Mouse (Mus musculus) testis, adult 2 months (tissue): ENCODE data around the gene Megf11. TPM values are rescaled to one million over a fixed set of nuclear protein-coding genes. Genes with fewer than 3 reads are reported as not detected.

Source experiments
- H3K27ac ChIP-seq: fragments of 200-500 bp; 2 replicates; pipeline ENCODE4 v1.5.1; 2012; ENCODE audit warnings: low read depth, low read length; ENCODE audit not compliant: control insufficient read depth, insufficient read depth
- H3K27me3 ChIP-seq: fragments of 200-500 bp; 2 replicates; pipeline ENCODE4 v1.6.1; 2012; ENCODE audit warnings: mild to moderate bottlenecking, low read length, moderate library complexity; ENCODE audit not compliant: control insufficient read depth, insufficient read depth
- H3K36me3 ChIP-seq: fragments of 200-500 bp; 2 replicates; pipeline ENCODE4 v1.6.1; 2012; ENCODE audit warnings: mild to moderate bottlenecking, low read length; ENCODE audit not compliant: control insufficient read depth, insufficient read depth
- H3K4me1 ChIP-seq: fragments of 200-500 bp; 2 replicates; pipeline ENCODE4 v1.6.1; 2012; ENCODE audit warnings: low read length; ENCODE audit not compliant: control insufficient read depth, insufficient read depth
- H3K4me3 ChIP-seq: fragments of 200-500 bp; 2 replicates; pipeline ENCODE4 v1.5.1; 2012; ENCODE audit warnings: low read depth, mild to moderate bottlenecking, low read length, moderate library complexity, mixed read lengths; ENCODE audit not compliant: control insufficient read depth
- CTCF ChIP-seq: fragments of 200-500 bp; IDR thresholded peaks from 2 replicates; pipeline ENCODE4 v1.5.1; 2012; ENCODE audit warnings: low read depth, mild to moderate bottlenecking, inconsistent platforms, low read length, moderate library complexity; ENCODE audit not compliant: control insufficient read depth, insufficient read depth, insufficient replicate concordance
- POLR2A ChIP-seq: fragments of 200-500 bp; IDR thresholded peaks from 2 replicates; pipeline ENCODE4 v1.6.1; 2012; ENCODE audit warnings: low read depth, mild to moderate bottlenecking, inconsistent platforms, low read length, moderate library complexity; ENCODE audit not compliant: control insufficient read depth
- polyA plus RNA-seq: library from polyadenylated mRNA; depleted of rRNA; stranded (reverse); fragments of >200 nt; gene quantifications from 2 replicates; pipeline ENCODE4 v1.2.3, GENCODE M21; 2012

Gene Megf11
- polyA plus RNA-seq, 1 experiment = 0.30 TPM

GRCm38 (mm10) chr9:64506440-64507206, 121.2 kb downstream of the Megf11 start:
- TF ChIP-seq POLR2A = no peak
- TF ChIP-seq CTCF = no peak
- H3K36me3 ChIP-seq = no peaks in the 10 kb centered on the region
- no peak overlapping the region for H3K27ac ChIP-seq
- H3K4me3 ChIP-seq = peak overlapping the region; percentile 57
- H3K4me1 ChIP-seq = no peaks in the 10 kb centered on the region
- no peaks in the 10 kb centered on the region for H3K27me3 ChIP-seq

DNA sequence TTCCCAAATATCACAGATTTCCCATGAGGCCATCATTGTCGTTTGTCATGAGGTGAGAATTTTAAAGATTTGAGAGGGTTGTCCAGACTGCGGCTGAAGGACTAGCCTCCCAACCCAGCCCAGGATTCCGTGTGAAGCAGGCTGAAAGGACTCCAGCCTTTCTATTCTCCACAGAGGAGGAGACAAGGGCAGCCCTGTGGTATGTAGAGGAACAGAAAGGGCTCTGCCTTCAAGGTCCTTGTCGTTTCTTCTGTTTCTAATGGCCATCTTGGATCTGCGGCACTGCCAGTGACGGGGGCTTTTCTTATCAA, 121.7 kb downstream of the Megf11 start:
- H3K27ac ChIP-seq = no peak overlapping the region
- no peaks in the 10 kb centered on the region for H3K4me1 ChIP-seq
- H3K36me3 ChIP-seq = no peaks in the 10 kb centered on the region
- no peak for TF ChIP-seq POLR2A
- no peak for TF ChIP-seq CTCF
- peak overlapping the region; percentile 57 for H3K4me3 ChIP-seq
- H3K27me3 ChIP-seq = no peaks in the 10 kb centered on the region

GRCm38 (mm10) chr9:64507995-64508394, 122.6 kb downstream of the Megf11 start:
- TF ChIP-seq CTCF = peak; percentile 61; the same call in 1 of the 2 replicates
- TF ChIP-seq POLR2A = no peak
- Histone ChIP-seq H3K36me3 (no peaks in the 10 kb centered on the region), H3K27ac (no peak overlapping the region), H3K4me3 (no peak overlapping the region), H3K4me1 (no peaks in the 10 kb centered on the region), H3K27me3 (no peaks in the 10 kb centered on the region)

- Histone ChIP-seq H3K4me1 (no peaks in the 10 kb centered on the region), H3K27ac (no peak overlapping the region), H3K27me3 (no peaks in the 10 kb centered on the region), H3K36me3 (no peaks in the 10 kb centered on the region), H3K4me3 (no peak overlapping the region)
- TF ChIP-seq POLR2A (no peak), CTCF (no peak)
These were observed 129.4 kb downstream of the Megf11 start for GRCm38 (mm10) chr9:64514826-64515225.

GRCm38 (mm10) chr9:64519921-64520746, 134.7 kb downstream of the Megf11 start:
- no peak overlapping the region for H3K4me3 ChIP-seq
- no peaks in the 10 kb centered on the region for H3K4me1 ChIP-seq
- H3K27ac ChIP-seq = no peak overlapping the region
- no peaks in the 10 kb centered on the region for H3K36me3 ChIP-seq
- TF ChIP-seq POLR2A (no peak), CTCF (no peak)
- H3K27me3 ChIP-seq = no peaks in the 10 kb centered on the region

DNA sequence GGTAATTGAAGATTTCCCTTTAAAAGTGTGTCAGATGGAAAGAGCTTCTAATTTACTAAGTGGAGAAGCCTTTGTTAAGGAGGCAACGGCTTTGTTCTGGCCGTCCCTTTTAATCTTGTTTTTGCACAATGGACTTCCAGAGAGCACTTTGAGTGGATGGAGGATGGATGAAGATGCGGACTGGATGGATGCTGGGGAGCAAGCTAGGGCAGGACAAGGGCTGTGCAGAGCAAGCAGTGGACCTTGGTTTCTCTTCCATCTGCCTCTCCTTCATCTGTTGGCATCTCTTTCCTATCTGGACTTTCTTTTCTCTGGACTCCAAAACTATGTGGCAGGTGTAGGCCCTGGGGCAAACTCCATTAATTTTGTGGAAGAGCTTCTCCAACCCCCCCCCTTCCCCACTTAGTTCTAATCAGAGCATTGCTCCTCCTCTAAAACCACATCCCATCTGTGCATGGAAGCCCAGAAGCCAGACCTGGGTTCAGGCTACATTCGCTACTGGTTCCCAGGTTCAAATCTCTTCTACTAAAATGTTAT, 135.4 kb downstream of the Megf11 start:
- TF ChIP-seq POLR2A = no peak
- TF ChIP-seq CTCF = no peak
- Histone ChIP-seq H3K4me3 (no peak overlapping the region), H3K4me1 (no peaks in the 10 kb centered on the region), H3K36me3 (no peaks in the 10 kb centered on the region), H3K27me3 (no peaks in the 10 kb centered on the region), H3K27ac (no peak overlapping the region)
